Mouse (Mus musculus): Measurements from ENCODE around the gene Pnma1. TPM values are rescaled to one million over a fixed set of nuclear protein-coding genes. Genes with fewer than 3 reads are reported as not detected.

Pnma1 gene
- polyA plus RNA-seq, 1 experiment from 2014 or later = 0.43 TPM

DNA sequence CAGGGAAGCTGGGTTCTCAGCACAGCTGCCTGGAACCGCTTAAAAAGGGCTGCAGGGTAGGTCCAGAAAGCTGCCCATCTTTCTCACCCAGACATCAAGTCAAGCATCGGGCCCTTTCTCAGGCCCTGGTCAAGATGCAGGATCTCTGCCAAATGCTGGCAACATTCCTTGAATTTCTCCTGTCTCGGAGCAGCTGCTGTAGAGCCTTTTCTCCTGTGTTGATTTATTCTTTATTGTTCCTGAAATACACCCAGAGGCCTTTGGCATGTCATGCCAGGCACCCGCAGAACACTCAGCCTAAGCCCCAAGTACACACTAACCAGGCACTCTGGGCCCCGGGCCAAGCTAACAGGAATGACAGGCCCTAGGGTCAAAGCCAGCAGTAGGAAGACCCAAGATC lies 38.7 kb upstream of the Pnma1 start:
- Histone ChIP-seq H3K4me1 (replicated peaks; ENCODE audit: control insufficient read depth, insufficient read depth, low read length) (peaks cover 32% of the 10 kb centered on the region), H3K27me3 (replicated peaks; ENCODE audit: control insufficient read depth, insufficient read depth, low read length) (no peaks in the 10 kb centered on the region), H3K36me3 (ENCODE audit: control insufficient read depth, insufficient read depth) (peaks cover 6% of the 10 kb centered on the region; the same call in 1 of the 2 replicates), H3K9me3 (ENCODE audit: control insufficient read depth) (no peaks in the 10 kb centered on the region), H3K4me2 (replicated peaks; ENCODE audit: low read depth) (no peak overlapping the region), H3K27ac (ENCODE audit: low read depth, low read length) (no peak overlapping the region), H3K4me3 (ENCODE audit: low read depth, low read length) (no peak overlapping the region), H3K9ac (ENCODE audit: low read depth, low read length) (no peak overlapping the region)
- 66% methylated on average over 5 of the region's 5 CpGs for WGBS
- TF ChIP-seq CTCF (IDR thresholded peaks at IDR 0.05; ENCODE audit: low read depth) = no peak
- ATAC-seq = no peak

GRCm38 (mm10) chr12:84186536-84186935 lies 38.2 kb upstream of the Pnma1 start:
- Histone ChIP-seq H3K4me3 (ENCODE audit: low read depth, low read length) (no peak overlapping the region), H3K27me3 (replicated peaks; ENCODE audit: control insufficient read depth, insufficient read depth, low read length) (no peaks in the 10 kb centered on the region), H3K9me3 (ENCODE audit: control insufficient read depth) (no peaks in the 10 kb centered on the region), H3K4me2 (replicated peaks; ENCODE audit: low read depth) (no peak overlapping the region), H3K9ac (ENCODE audit: low read depth, low read length) (no peak overlapping the region), H3K27ac (ENCODE audit: low read depth, low read length) (no peak overlapping the region), H3K4me1 (replicated peaks; ENCODE audit: control insufficient read depth, insufficient read depth, low read length) (peaks cover 33% of the 10 kb centered on the region), H3K36me3 (ENCODE audit: control insufficient read depth, insufficient read depth) (peaks cover 6% of the 10 kb centered on the region; the same call in 1 of the 2 replicates)
- 72% methylated on average over 3 of the region's 3 CpGs for WGBS
- ATAC-seq = no peak
- no peak for TF ChIP-seq CTCF (IDR thresholded peaks at IDR 0.05; ENCODE audit: low read depth)

GRCm38 (mm10) chr12:84185547-84185946 lies 37.3 kb upstream of the Pnma1 start:
- Histone ChIP-seq H3K4me3 (ENCODE audit: low read depth, low read length) (no peak overlapping the region), H3K4me1 (replicated peaks; ENCODE audit: control insufficient read depth, insufficient read depth, low read length) (peaks cover 41% of the 10 kb centered on the region), H3K4me2 (replicated peaks; ENCODE audit: low read depth) (no peak overlapping the region), H3K9ac (ENCODE audit: low read depth, low read length) (no peak overlapping the region), H3K36me3 (ENCODE audit: control insufficient read depth, insufficient read depth) (peaks cover 6% of the 10 kb centered on the region; the same call in 1 of the 2 replicates), H3K27ac (ENCODE audit: low read depth, low read length) (0 out of 2 replicates have a peak overlapping the region, but pooled peaks have one; percentile 15), H3K27me3 (replicated peaks; ENCODE audit: control insufficient read depth, insufficient read depth, low read length) (no peaks in the 10 kb centered on the region), H3K9me3 (ENCODE audit: control insufficient read depth) (no peaks in the 10 kb centered on the region)
- 40% methylated on average over 6 of the region's 6 CpGs for WGBS
- ATAC-seq = no peak
- no peak for TF ChIP-seq CTCF (IDR thresholded peaks at IDR 0.05; ENCODE audit: low read depth)

- Histone ChIP-seq H3K27ac (ENCODE audit: low read depth, low read length) (no peak overlapping the region), H3K9ac (ENCODE audit: low read depth, low read length) (no peak overlapping the region), H3K9me3 (ENCODE audit: control insufficient read depth) (no peaks in the 10 kb centered on the region), H3K4me2 (replicated peaks; ENCODE audit: low read depth) (no peak overlapping the region), H3K36me3 (ENCODE audit: control insufficient read depth, insufficient read depth) (peaks cover 6% of the 10 kb centered on the region; the same call in 1 of the 2 replicates), H3K4me3 (ENCODE audit: low read depth, low read length) (no peak overlapping the region), H3K27me3 (replicated peaks; ENCODE audit: control insufficient read depth, insufficient read depth, low read length) (no peaks in the 10 kb centered on the region), H3K4me1 (replicated peaks; ENCODE audit: control insufficient read depth, insufficient read depth, low read length) (peaks cover 41% of the 10 kb centered on the region)
- no peak for TF ChIP-seq CTCF (IDR thresholded peaks at IDR 0.05; ENCODE audit: low read depth)
- no peak for ATAC-seq
- WGBS = 89% methylated on average over 5 of the region's 5 CpGs
Observed at GRCm38 (mm10) chr12:84184979-84185378, 36.7 kb upstream of the Pnma1 start.

- Histone ChIP-seq H3K36me3 (ENCODE audit: control insufficient read depth, insufficient read depth) (peaks cover 6% of the 10 kb centered on the region; the same call in 1 of the 2 replicates), H3K4me3 (ENCODE audit: low read depth, low read length) (no peak overlapping the region), H3K4me1 (replicated peaks; ENCODE audit: control insufficient read depth, insufficient read depth, low read length) (peaks cover 53% of the 10 kb centered on the region), H3K4me2 (replicated peaks; ENCODE audit: low read depth) (peak overlapping the region; percentile 35; the same call in 1 of the 2 replicates), H3K27me3 (replicated peaks; ENCODE audit: control insufficient read depth, insufficient read depth, low read length) (no peaks in the 10 kb centered on the region), H3K9ac (ENCODE audit: low read depth, low read length) (0 out of 2 replicates have a peak overlapping the region, but pooled peaks have one; percentile 11), H3K9me3 (ENCODE audit: control insufficient read depth) (no peaks in the 10 kb centered on the region), H3K27ac (ENCODE audit: low read depth, low read length) (peak overlapping the region; percentile 81; the same call in 1 of the 2 replicates)
- 37% methylated on average over 6 of the region's 6 CpGs for WGBS
- TF ChIP-seq CTCF (IDR thresholded peaks at IDR 0.05; ENCODE audit: low read depth) = no peak
- ATAC-seq = peak; percentile 69
Observed at GRCm38 (mm10) chr12:84181999-84182398, 33.7 kb upstream of the Pnma1 start.

DNA sequence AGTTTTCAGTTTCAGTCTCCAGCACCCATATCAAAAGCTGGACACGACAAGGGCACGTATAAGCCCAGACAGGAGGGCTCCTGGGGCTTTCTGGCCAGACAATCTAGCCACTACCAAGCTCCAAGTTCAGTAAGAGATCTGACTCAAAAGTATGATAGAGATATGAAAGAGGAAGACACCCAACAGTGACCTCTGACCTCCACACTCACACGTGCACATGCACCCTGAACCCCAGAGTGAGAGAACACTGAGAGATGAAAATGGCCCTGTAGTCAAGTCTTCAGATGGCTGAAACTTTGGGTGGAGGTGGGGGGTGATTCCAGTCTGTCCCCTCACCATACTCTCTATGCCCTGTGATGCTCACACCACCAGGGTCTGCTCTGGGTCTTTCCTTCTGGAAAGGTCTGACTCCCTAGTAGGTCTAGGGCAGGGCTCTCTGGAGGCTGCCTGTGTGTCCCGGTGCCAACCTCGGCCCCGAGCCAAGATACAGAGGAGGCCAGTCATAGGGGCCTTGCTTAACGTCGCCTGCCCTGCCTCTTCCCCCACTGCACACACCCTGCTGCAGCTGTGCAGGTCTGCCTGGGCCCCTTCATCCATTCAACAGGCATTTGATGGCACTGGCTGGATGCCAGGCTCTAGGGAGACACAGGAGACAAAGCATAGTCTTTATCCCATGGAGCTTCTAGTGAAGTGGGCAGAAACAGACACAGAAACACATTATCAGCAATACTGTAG lies 32.6 kb upstream of the Pnma1 start:
- no peaks in the 10 kb centered on the region for H3K27me3 ChIP-seq (replicated peaks; ENCODE audit: control insufficient read depth, insufficient read depth, low read length)
- peaks cover 64% of the 10 kb centered on the region for H3K4me1 ChIP-seq (replicated peaks; ENCODE audit: control insufficient read depth, insufficient read depth, low read length)
- peak overlapping the region; percentile 35 for H3K4me2 ChIP-seq (replicated peaks; ENCODE audit: low read depth)
- no peaks in the 10 kb centered on the region for H3K36me3 ChIP-seq (ENCODE audit: control insufficient read depth, insufficient read depth)
- peak overlapping the region; percentile 81 for H3K27ac ChIP-seq (ENCODE audit: low read depth, low read length)
- H3K9ac ChIP-seq (ENCODE audit: low read depth, low read length) = 0 out of 2 replicates have a peak overlapping the region, but pooled peaks have one; percentile 18
- TF ChIP-seq CTCF (IDR thresholded peaks at IDR 0.05; ENCODE audit: low read depth) = peak; percentile 24; the same call in 1 of the 2 replicates
- no peak overlapping the region for H3K4me3 ChIP-seq (ENCODE audit: low read depth, low read length)
- ATAC-seq = peak; percentile 87
- WGBS = 21% methylated on average over 8 of the region's 8 CpGs
- H3K9me3 ChIP-seq (ENCODE audit: control insufficient read depth) = no peaks in the 10 kb centered on the region

Measured in intestine, postnatal 0 days (tissue).